Mouse (Mus musculus) kidney, embryonic 14.5 days (tissue): ENCODE results near the gene Mr1. TPM values are rescaled to one million over a fixed set of nuclear protein-coding genes. Genes with fewer than 3 reads are reported as not detected.
A peak's percentile ranks its signal among the peaks of the same experiment; 100 is the strongest.
"Not testable (repeated sequence)": the region's sequence is repeated elsewhere in the genome, so short reads cannot be mapped to it uniquely, and the experiment has no call there.

Experiments used
- ATAC-seq: fragments of 200-750 bp; cut with Nextera tagmentation; 2 replicates; pipeline ENCODE4 v1.8.0; 2017; ENCODE audit warnings: moderate number of reproducible peaks, mild to moderate bottlenecking, moderate TSS enrichment, moderate library complexity; ENCODE audit not compliant: low FRiP score, low TSS enrichment
- H3K27ac ChIP-seq: fragments of 300-500 bp; sonication (generic); 2 replicates; pipeline ENCODE4 v1.5.1; 2014; ENCODE audit warnings: low read depth, mild to moderate bottlenecking, low read length, moderate library complexity, mixed read lengths
- H3K27me3 ChIP-seq: fragments of 300-500 bp; sonication (generic); 2 replicates; pipeline ENCODE4 v1.6.1; 2014; ENCODE audit warnings: mild to moderate bottlenecking, low read length; ENCODE audit not compliant: control insufficient read depth, insufficient read depth
- H3K36me3 ChIP-seq: fragments of 300-500 bp; sonication (generic); 2 replicates; pipeline ENCODE4 v1.6.1; 2014; ENCODE audit warnings: low read length, mixed read lengths; ENCODE audit not compliant: control insufficient read depth, insufficient read depth
- H3K4me1 ChIP-seq: fragments of 300-500 bp; sonication (generic); 2 replicates; pipeline ENCODE4 v1.6.1; 2014; ENCODE audit warnings: low read length, mixed read lengths; ENCODE audit not compliant: control insufficient read depth, insufficient read depth
- H3K4me2 ChIP-seq: fragments of 300-500 bp; sonication (generic); replicated peaks from 2 replicates; pipeline ENCODE4 v1.6.1; 2014; ENCODE audit warnings: low read depth, mild to moderate bottlenecking, low read length
- H3K4me3 ChIP-seq: fragments of 300-500 bp; sonication (generic); 2 replicates; pipeline ENCODE4 v1.5.1; 2014; ENCODE audit warnings: mild to moderate bottlenecking, low read length
- H3K9ac ChIP-seq: fragments of 300-500 bp; sonication (generic); 2 replicates; pipeline ENCODE4 v1.6.1; 2014; ENCODE audit warnings: low read depth, mild to moderate bottlenecking, low read length, moderate library complexity
- H3K9me3 ChIP-seq: fragments of 300-500 bp; sonication (generic); 2 replicates; pipeline ENCODE4 v1.6.1; 2016; ENCODE audit warnings: low read length; ENCODE audit not compliant: control insufficient read depth
- WGBS: fragments of 180-500 bp; shearing (Covaris S2); extraction: QIAGEN DNeasy Blood & Tissue Kit; methylation state at CpG from one replicate; pipeline ENCODE4 v1.1.7; 2014; 5-methylcytosine and 5-hydroxymethylcytosine counted together
- polyA plus RNA-seq: library from polyadenylated mRNA; unstranded; fragments of >200 nt; fragmentation: Nextera tagmentation; extraction: Ambion mirVana; gene quantifications from 2 replicates; pipeline ENCODE4 v1.2.1, GENCODE M21; 2014

The Mr1 gene
- polyA plus RNA-seq, result 4.6 and 4.8 TPM in 2 replicates

GRCm38 (mm10) chr1:155146572-155146980 lies at the start of gene Mr1:
Gene Mr1, minus strand, starts transcription at chr1:155146814.
- Histone ChIP-seq H3K4me1 (0 out of 2 replicates have a peak, but pooled peaks cover 2% of the 10 kb centered on the region), H3K9me3 (no peaks in the 10 kb centered on the region), H3K4me3 (peak within 1 kb of the TSS; percentile 37), H3K27me3 (no peaks in the 10 kb centered on the region), H3K4me2 (peak within 1 kb of the TSS; percentile 32), H3K9ac (peak within 1 kb of the TSS; percentile 42), H3K27ac (peak within 1 kb of the TSS; percentile 12; the same call in 1 of the 2 replicates), H3K36me3 (no peaks in the 10 kb centered on the region)
- ATAC-seq, result peak; percentile 94
- 35% methylated on average over 8 of the region's 8 CpGs for WGBS

- no peak overlapping the region for H3K4me3 ChIP-seq
- ATAC-seq, result 0 out of 2 replicates have a peak, but pooled peaks have one; percentile 32
- no peaks in the 10 kb centered on the region for H3K9me3 ChIP-seq
- WGBS, result 73% methylated on average over 15 of the region's 15 CpGs
- H3K4me1 ChIP-seq, result 0 out of 2 replicates have a peak, but pooled peaks cover 6% of the 10 kb centered on the region
- H3K27me3 ChIP-seq, result no peaks in the 10 kb centered on the region
- H3K36me3 ChIP-seq, result peaks cover 61% of the 10 kb centered on the region
- no peak overlapping the region for H3K27ac ChIP-seq
- H3K4me2 ChIP-seq, result no peak overlapping the region
- no peak overlapping the region for H3K9ac ChIP-seq
Observed at GRCm38 (mm10) chr1:155192805-155193368, 46.3 kb upstream of the Mr1 start.

GRCm38 (mm10) chr1:155191671-155192070 lies 45.1 kb upstream of the Mr1 start:
- Histone ChIP-seq H3K27me3 (no peaks in the 10 kb centered on the region), H3K9me3 (no peaks in the 10 kb centered on the region), H3K4me3 (no peak overlapping the region), H3K4me1 (0 out of 2 replicates have a peak, but pooled peaks cover 6% of the 10 kb centered on the region), H3K9ac (no peak overlapping the region), H3K27ac (no peak overlapping the region), H3K4me2 (no peak overlapping the region), H3K36me3 (peaks cover 60% of the 10 kb centered on the region)
- no peak for ATAC-seq
- 87% methylated on average over 2 of the region's 2 CpGs for WGBS

GRCm38 (mm10) chr1:155191219-155191618 lies 44.6 kb upstream of the Mr1 start:
- Histone ChIP-seq H3K36me3 (peaks cover 58% of the 10 kb centered on the region), H3K9me3 (no peaks in the 10 kb centered on the region), H3K4me3 (no peak overlapping the region), H3K4me2 (no peak overlapping the region), H3K4me1 (0 out of 2 replicates have a peak, but pooled peaks cover 6% of the 10 kb centered on the region), H3K27ac (no peak overlapping the region), H3K9ac (no peak overlapping the region), H3K27me3 (no peaks in the 10 kb centered on the region)
- ATAC-seq, result no peak
- WGBS, result 90% methylated on average over 8 of the region's 8 CpGs

GRCm38 (mm10) chr1:155188656-155189055 lies 42.0 kb upstream of the Mr1 start:
- Histone ChIP-seq H3K9me3 (no peaks in the 10 kb centered on the region), H3K4me2 (no peak overlapping the region), H3K9ac (no peak overlapping the region), H3K27me3 (no peaks in the 10 kb centered on the region), H3K36me3 (peaks cover 41% of the 10 kb centered on the region), H3K27ac (no peak overlapping the region), H3K4me3 (no peak overlapping the region), H3K4me1 (0 out of 2 replicates have a peak, but pooled peaks cover 6% of the 10 kb centered on the region)
- 98% methylated on average over 4 of the region's 4 CpGs for WGBS
- no peak for ATAC-seq

GRCm38 (mm10) chr1:155184191-155184590 lies 37.6 kb upstream of the Mr1 start:
- H3K4me2 ChIP-seq, result no peak overlapping the region
- no peaks in the 10 kb centered on the region for H3K9me3 ChIP-seq
- WGBS, result 77% methylated on average over 3 of the region's 3 CpGs
- H3K4me1 ChIP-seq, result no peaks in the 10 kb centered on the region
- H3K4me3 ChIP-seq, result no peak overlapping the region
- peaks cover 17% of the 10 kb centered on the region for H3K36me3 ChIP-seq
- no peaks in the 10 kb centered on the region for H3K27me3 ChIP-seq
- no peak for ATAC-seq
- no peak overlapping the region for H3K27ac ChIP-seq
- no peak overlapping the region for H3K9ac ChIP-seq

- no peak overlapping the region for H3K4me2 ChIP-seq
- no peak overlapping the region for H3K27ac ChIP-seq
- peaks cover 25% of the 10 kb centered on the region for H3K36me3 ChIP-seq
- no peak overlapping the region for H3K4me3 ChIP-seq
- no peak for ATAC-seq
- 82% methylated on average over 2 of the region's 2 CpGs for WGBS
- no peak overlapping the region for H3K9ac ChIP-seq
- H3K4me1 ChIP-seq, result no peaks in the 10 kb centered on the region
- no peaks in the 10 kb centered on the region for H3K27me3 ChIP-seq
- H3K9me3 ChIP-seq, result no peaks in the 10 kb centered on the region
Observed at GRCm38 (mm10) chr1:155178192-155178924, 31.7 kb upstream of the Mr1 start.

- H3K4me3 ChIP-seq, result no peak overlapping the region
- H3K4me2 ChIP-seq, result no peak overlapping the region
- no peaks in the 10 kb centered on the region for H3K27me3 ChIP-seq
- no peaks in the 10 kb centered on the region for H3K4me1 ChIP-seq
- 83% methylated on average over 1 of the region's 1 CpGs for WGBS
- H3K9me3 ChIP-seq, result no peaks in the 10 kb centered on the region
- no peak for ATAC-seq
- peaks cover 25% of the 10 kb centered on the region for H3K36me3 ChIP-seq
- H3K27ac ChIP-seq, result no peak overlapping the region
- H3K9ac ChIP-seq, result no peak overlapping the region
Observed at GRCm38 (mm10) chr1:155174424-155174823, 27.8 kb upstream of the Mr1 start.

GRCm38 (mm10) chr1:155173644-155174016 lies 27.0 kb upstream of the Mr1 start:
- not testable (repeated sequence) for H3K27ac ChIP-seq, H3K9ac ChIP-seq, H3K9me3 ChIP-seq, H3K4me1 ChIP-seq, H3K27me3 ChIP-seq, H3K4me3 ChIP-seq, H3K4me2 ChIP-seq, ATAC-seq
- WGBS, result 89% methylated on average over 1 of the region's 1 CpGs
- peaks cover 25% of the 10 kb centered on the region for H3K36me3 ChIP-seq
